Mouse (Mus musculus) fibroblast of lung, adult 2 months (primary cell): Measurements from ENCODE around the gene Adrm1.

Experiments
- DNase-seq: peaks from one replicate; pipeline ENCODE4 v3.0.0-alpha.2; 2011; ENCODE audit warnings: low read depth

Adrm1 gene

GRCm38 (mm10) chr2:180184752-180185109 is 13.4 kb downstream of the Adrm1 start:
- DNase-seq, result no peak

- DNase-seq, result no peak
Observed at GRCm38 (mm10) chr2:180185686-180186085, 14.4 kb downstream of the Adrm1 start.

- DNase-seq, result no peak
Observed at GRCm38 (mm10) chr2:180187362-180187761, 16.1 kb downstream of the Adrm1 start.

- DNase-seq, result no peak
Observed at GRCm38 (mm10) chr2:180196610-180197322, 25.5 kb downstream of the Adrm1 start.

GRCm38 (mm10) chr2:180197323-180198037 is 26.2 kb downstream of the Adrm1 start:
- DNase-seq, result no peak

GRCm38 (mm10) chr2:180198782-180199181 is 27.5 kb downstream of the Adrm1 start:
- no peak for DNase-seq

- DNase-seq, result no peak
Observed at GRCm38 (mm10) chr2:180200681-180201080, 29.4 kb downstream of the Adrm1 start.

- no peak for DNase-seq
Observed at GRCm38 (mm10) chr2:180201303-180201702, 30.0 kb downstream of the Adrm1 start.

- DNase-seq, result no peak
Observed at GRCm38 (mm10) chr2:180202263-180202662, 31.0 kb downstream of the Adrm1 start.

GRCm38 (mm10) chr2:180202805-180203204 is 31.5 kb downstream of the Adrm1 start:
- no peak for DNase-seq

GRCm38 (mm10) chr2:180204501-180204900 is 33.2 kb downstream of the Adrm1 start:
- no peak for DNase-seq

- no peak for DNase-seq
Observed at GRCm38 (mm10) chr2:180205083-180205955, 34.0 kb downstream of the Adrm1 start.

- DNase-seq, result no peak
Observed at GRCm38 (mm10) chr2:180205956-180206280, 34.6 kb downstream of the Adrm1 start.

- DNase-seq, result no peak
Observed at GRCm38 (mm10) chr2:180207840-180208239, 36.6 kb downstream of the Adrm1 start.

GRCm38 (mm10) chr2:180208976-180209375 is 37.7 kb downstream of the Adrm1 start:
- no peak for DNase-seq

- DNase-seq, result no peak
Observed at GRCm38 (mm10) chr2:180212255-180212654, 41.0 kb downstream of the Adrm1 start.

GRCm38 (mm10) chr2:180214352-180214978 is 43.2 kb downstream of the Adrm1 start:
- DNase-seq, result peak; percentile 51

GRCm38 (mm10) chr2:180215011-180215461 is 43.8 kb downstream of the Adrm1 start:
- peak; percentile 54 for DNase-seq

GRCm38 (mm10) chr2:180215951-180216350 is 44.7 kb downstream of the Adrm1 start:
- DNase-seq, result no peak

- no peak for DNase-seq
Observed at GRCm38 (mm10) chr2:180216921-180217320, 45.6 kb downstream of the Adrm1 start.

GRCm38 (mm10) chr2:180217587-180217986 is 46.3 kb downstream of the Adrm1 start:
- DNase-seq, result peak; percentile 56

- DNase-seq, result no peak
Observed at GRCm38 (mm10) chr2:180218241-180218640, 47.0 kb downstream of the Adrm1 start.
